Mouse (Mus musculus): ENCODE results near the gene Cep78. TPM values are rescaled to one million over a fixed set of nuclear protein-coding genes. Genes with fewer than 3 reads are reported as not detected.
"Not testable (repeated sequence)": the region's sequence is repeated elsewhere in the genome, so short reads cannot be mapped to it uniquely, and the experiment has no call there.

The Cep78 gene
- polyA plus RNA-seq (2015; fragmentation: Nextera tagmentation; extraction: Ambion mirVana) = 40.6 and 42.3 TPM in 2 replicates

DNA sequence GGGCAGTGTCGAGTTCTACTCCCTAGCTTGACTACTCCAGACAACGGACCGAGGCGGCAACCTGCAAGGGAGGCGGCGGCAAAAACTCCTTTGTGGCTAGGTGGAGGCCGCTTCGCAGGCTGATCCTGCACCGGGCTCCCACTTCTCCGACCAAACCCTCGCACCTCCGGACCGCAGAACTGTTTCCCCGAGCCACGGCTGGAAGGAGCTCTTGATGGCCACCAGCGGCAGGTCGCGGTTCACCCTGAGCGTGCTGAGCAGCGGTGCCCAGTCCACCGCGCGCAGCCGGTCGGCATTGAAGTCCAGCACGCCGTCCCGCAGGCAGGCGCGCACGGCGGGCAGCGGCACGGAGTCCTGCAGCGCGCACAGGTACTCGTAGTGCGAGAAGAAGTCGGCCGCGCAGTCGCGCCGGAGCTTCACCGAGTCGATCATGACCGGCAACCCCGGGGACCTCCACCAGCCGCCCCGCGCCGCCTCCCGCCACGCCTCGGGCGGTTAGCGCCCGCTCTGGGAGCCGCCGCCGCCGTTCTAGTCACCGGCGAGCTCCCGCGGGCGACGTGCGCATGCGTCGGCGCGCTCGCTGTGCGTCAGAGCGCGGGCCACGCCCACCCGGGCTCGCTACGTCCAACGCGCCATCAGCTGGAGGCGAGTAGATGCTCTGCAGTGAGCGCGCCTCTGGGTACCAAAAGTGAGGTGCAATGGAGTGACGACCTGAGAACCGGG lies at the start of gene Cep78:
TSS of gene Cep78 (minus strand) at position 541 of the 723 bp plus-strand sequence.
- ATAC-seq (ENCODE audit: low read depth) = peak; percentile 93
- no peaks in the 10 kb centered on the region for H3K9me3 ChIP-seq
- peak within 1 kb of the TSS; percentile 71 for H3K4me2 ChIP-seq
- peaks cover 4% of the 10 kb centered on the region; the same call in 1 of the 2 replicates for H3K36me3 ChIP-seq
- H3K9ac ChIP-seq = peak within 1 kb of the TSS; percentile 94
- H3K4me3 ChIP-seq = peak within 1 kb of the TSS; percentile 88
- peaks cover 41% of the 10 kb centered on the region for H3K4me1 ChIP-seq (replicated peaks)
- no peaks in the 10 kb centered on the region for H3K27me3 ChIP-seq
- peak within 1 kb of the TSS; percentile 96 for H3K27ac ChIP-seq (replicated peaks)
- WGBS = under 1% methylated on average over 86 of the region's 88 CpGs

DNA sequence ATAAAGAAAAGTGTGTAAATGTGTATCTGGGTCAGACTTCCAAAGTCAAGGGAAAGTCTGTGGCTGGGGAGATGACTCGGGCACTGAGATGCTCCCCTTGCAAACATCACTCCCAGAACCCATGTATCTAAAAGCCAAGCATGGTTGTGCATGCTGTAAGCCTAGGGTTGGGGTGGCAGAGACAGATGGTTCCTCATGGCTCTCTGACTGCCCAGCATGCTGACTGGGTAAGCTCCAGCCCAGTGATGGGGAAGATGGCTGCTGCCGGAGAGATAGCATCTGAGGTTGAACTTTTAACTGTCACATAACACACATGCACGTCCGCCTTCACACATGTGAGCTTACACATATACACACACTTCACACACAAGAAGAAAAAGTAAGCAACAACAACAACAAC lies 46.5 kb upstream of the Cep78 start:
- no peaks in the 10 kb centered on the region for H3K4me1 ChIP-seq (replicated peaks)
- ATAC-seq (ENCODE audit: low read depth) = no peak
- no peak overlapping the region for H3K9ac ChIP-seq
- no peak overlapping the region for H3K27ac ChIP-seq (replicated peaks)
- H3K4me2 ChIP-seq = no peak overlapping the region
- H3K4me3 ChIP-seq = no peak overlapping the region
- H3K27me3 ChIP-seq = no peaks in the 10 kb centered on the region
- 94% methylated on average over 4 of the region's 4 CpGs for WGBS
- H3K9me3 ChIP-seq = no peaks in the 10 kb centered on the region
- no peaks in the 10 kb centered on the region for H3K36me3 ChIP-seq

DNA sequence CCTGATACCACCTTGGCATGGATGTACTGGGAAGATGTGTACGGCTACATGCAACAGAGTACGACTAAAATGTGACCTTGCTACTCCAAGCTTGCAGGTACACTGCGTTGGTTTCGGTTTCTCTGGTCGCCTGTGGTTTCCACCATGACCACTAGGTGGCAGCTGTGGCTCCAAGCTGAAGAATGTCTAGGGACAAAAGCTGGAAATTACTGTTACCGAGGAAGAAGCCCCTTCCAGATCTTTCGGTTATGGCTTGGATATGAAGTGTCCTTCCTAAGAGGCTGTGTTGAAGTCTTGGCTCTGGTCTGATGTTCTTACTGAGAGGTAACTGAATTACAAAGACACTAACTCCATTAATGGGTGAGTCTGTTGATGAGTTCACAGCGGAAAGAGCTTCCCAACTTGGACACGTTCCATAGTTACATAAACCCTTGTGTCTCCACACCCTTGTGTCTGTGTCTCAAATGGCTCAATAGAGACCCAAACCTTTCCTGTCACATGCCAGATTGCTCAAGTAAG lies 44.5 kb upstream of the Cep78 start:
- not testable (repeated sequence) for H3K4me1 ChIP-seq (replicated peaks); H3K36me3 ChIP-seq; H3K27me3 ChIP-seq; H3K27ac ChIP-seq (replicated peaks); H3K9me3 ChIP-seq
- peak; percentile 83 for ATAC-seq (ENCODE audit: low read depth)
- 32% methylated on average over 7 of the region's 9 CpGs for WGBS
- Histone ChIP-seq H3K4me2 (peak overlapping the region; percentile 44), H3K4me3 (peak overlapping the region; percentile 16; the same call in 1 of the 2 replicates), H3K9ac (peak overlapping the region; percentile 49; the same call in 1 of the 2 replicates)

DNA sequence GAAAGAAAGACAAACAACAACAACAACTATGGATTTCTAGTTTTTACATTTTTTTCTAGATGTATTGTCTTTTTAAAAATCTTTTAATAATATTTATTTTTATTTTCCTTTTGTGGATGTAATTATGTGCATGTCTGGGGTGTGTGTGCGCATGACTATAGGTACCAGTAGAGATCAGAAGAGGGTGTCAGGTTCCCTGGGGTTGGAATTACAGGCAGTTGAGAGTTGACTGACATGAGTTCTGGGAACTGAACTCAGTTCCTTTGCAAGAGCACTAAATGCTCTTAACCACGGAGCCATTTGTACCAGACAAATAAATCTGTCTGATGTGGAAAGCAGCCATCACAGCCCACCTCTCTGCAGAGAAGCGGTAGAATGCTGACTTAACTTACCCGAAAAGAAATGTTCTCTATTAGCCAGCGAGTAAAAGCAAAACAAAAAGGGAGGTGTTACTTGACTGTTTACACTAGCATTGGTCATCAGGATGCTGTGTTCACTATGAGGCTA lies 44.0 kb upstream of the Cep78 start:
- H3K9ac ChIP-seq = peak overlapping the region; percentile 49; the same call in 1 of the 2 replicates
- 54% methylated on average over 5 of the region's 5 CpGs for WGBS

DNA sequence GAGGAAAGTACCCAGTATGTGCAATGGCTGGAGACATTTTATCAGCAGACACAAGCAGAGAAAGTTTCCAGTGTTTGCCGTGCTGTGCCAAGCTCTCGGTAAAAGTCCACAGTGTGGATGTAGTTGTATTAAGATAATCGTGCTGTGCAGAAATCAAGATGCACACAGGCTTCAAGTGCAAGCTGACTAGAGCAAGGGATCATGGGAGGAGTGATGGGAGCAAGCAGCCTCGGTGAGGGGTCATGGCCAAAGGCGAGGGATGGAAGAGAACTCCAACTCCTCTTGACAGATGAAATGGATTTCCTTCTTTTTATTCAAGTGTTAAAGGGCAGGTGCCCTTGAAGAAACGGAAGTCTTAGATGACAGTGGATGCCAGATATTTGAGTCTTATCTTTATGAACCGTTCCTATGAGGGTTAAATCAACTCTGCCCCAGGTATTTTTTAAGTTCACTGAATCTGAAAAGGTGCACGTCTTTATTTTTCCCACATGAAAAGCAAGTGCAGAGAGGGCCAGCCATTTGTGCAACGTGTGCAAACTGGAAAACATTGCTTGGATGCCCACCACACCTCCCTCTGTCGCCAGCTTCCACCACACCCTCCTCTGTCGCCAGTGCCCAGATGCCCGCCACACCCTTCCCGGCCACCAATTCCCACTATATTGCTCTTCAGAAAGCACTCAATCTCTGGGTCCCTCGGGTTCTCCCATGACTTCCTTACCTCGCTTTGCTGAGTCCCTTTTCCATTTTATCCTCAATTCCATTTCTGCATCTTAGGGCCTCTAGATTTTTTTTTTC lies 43.3 kb upstream of the Cep78 start:
- Histone ChIP-seq H3K27me3 (no peaks in the 10 kb centered on the region), H3K27ac (replicated peaks) (no peak overlapping the region), H3K4me1 (replicated peaks) (no peaks in the 10 kb centered on the region), H3K4me3 (no peak overlapping the region), H3K4me2 (no peak overlapping the region), H3K9ac (no peak overlapping the region), H3K9me3 (no peaks in the 10 kb centered on the region), H3K36me3 (no peaks in the 10 kb centered on the region)
- WGBS = 87% methylated on average over 15 of the region's 15 CpGs
- no peak for ATAC-seq (ENCODE audit: low read depth)

More for the DNA sequence above, 44.0 kb upstream of the Cep78 start:
- Histone ChIP-seq H3K27me3 (no peaks in the 10 kb centered on the region), H3K27ac (replicated peaks) (no peak overlapping the region), H3K4me2 (peak overlapping the region; percentile 44), H3K9me3 (no peaks in the 10 kb centered on the region), H3K36me3 (no peaks in the 10 kb centered on the region), H3K4me1 (replicated peaks) (no peaks in the 10 kb centered on the region), H3K4me3 (peak overlapping the region; percentile 16; the same call in 1 of the 2 replicates)
- no peak for ATAC-seq (ENCODE audit: low read depth)

DNA sequence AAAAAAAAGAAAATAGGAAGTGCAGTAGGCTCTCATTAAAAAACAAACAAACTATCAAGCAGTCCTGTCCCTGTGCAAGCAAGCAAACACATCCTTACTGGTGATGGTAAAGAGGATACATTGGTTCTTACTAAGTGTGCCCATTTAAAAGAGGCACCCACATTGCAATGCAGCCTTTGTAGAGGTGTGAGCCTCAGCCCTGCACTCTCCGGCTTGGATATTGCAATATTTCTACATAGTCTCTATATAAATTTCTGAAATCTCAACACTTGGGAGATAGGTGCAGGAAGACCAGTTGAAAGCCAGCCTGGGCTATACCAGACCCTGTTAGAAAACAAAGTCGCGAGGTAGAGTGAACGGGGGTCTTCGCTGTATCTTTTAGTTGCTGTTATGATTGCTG lies 41.5 kb upstream of the Cep78 start:
- Histone ChIP-seq H3K9ac (no peak overlapping the region), H3K4me2 (no peak overlapping the region), H3K27me3 (no peaks in the 10 kb centered on the region), H3K27ac (replicated peaks) (no peak overlapping the region), H3K4me1 (replicated peaks) (0 out of 2 replicates have a peak, but pooled peaks cover 4% of the 10 kb centered on the region), H3K36me3 (no peaks in the 10 kb centered on the region), H3K4me3 (no peak overlapping the region), H3K9me3 (no peaks in the 10 kb centered on the region)
- 97% methylated on average over 5 of the region's 5 CpGs for WGBS
- no peak for ATAC-seq (ENCODE audit: low read depth)

DNA sequence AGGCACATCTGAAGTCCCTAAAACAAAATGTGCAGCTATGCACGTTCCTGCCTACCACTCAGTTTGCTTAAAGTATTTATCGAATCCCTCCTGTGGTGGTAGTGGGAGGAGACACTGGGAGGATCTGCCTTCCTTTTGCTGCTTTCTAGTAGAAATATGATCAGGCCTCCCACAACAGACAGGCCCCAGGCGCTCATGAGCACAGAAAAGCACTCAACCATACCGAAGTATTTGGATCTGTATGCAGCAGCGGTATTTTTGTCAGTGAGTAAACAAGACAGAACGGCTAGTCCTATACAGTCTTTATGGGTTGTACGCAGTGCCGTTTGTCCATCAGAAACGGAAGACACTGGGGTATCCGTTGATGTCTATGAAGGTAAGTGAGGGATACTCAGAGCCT lies 37.4 kb upstream of the Cep78 start:
- H3K4me1 ChIP-seq (replicated peaks) = 0 out of 2 replicates have a peak, but pooled peaks cover 4% of the 10 kb centered on the region
- H3K9ac ChIP-seq = no peak overlapping the region
- WGBS = 75% methylated on average over 10 of the region's 10 CpGs
- H3K4me2 ChIP-seq = no peak overlapping the region
- no peak overlapping the region for H3K27ac ChIP-seq (replicated peaks)
- no peaks in the 10 kb centered on the region for H3K27me3 ChIP-seq
- H3K36me3 ChIP-seq = no peaks in the 10 kb centered on the region
- H3K4me3 ChIP-seq = no peak overlapping the region
- ATAC-seq (ENCODE audit: low read depth) = peak; percentile 15; the same call in 1 of the 2 replicates
- H3K9me3 ChIP-seq = no peaks in the 10 kb centered on the region

DNA sequence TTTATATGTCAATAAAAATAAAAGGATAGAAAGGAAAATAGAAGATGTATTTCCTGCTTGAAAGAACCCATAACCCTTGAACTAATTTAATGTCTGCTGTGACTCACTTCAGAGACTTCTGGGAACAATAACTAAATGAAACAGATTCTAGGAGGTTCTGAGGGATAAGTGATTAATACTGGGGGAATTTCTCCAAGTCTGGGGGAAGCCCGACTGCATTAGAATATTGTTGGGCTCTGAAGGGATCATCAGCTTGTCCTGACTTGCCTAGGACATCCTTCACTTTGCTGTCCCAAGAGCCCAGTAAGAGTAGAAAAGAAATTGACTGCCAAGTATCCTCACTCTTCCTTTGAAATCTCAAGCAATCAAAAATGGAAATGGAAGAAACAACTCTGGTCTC lies 31.4 kb upstream of the Cep78 start:
- Histone ChIP-seq H3K4me2 (no peak overlapping the region), H3K27me3 (no peaks in the 10 kb centered on the region), H3K4me3 (no peak overlapping the region), H3K4me1 (replicated peaks) (no peaks in the 10 kb centered on the region), H3K9me3 (no peaks in the 10 kb centered on the region), H3K27ac (replicated peaks) (no peak overlapping the region), H3K36me3 (no peaks in the 10 kb centered on the region), H3K9ac (no peak overlapping the region)
- WGBS = 50% methylated on average over 1 of the region's 1 CpGs
- ATAC-seq (ENCODE audit: low read depth) = no peak

DNA sequence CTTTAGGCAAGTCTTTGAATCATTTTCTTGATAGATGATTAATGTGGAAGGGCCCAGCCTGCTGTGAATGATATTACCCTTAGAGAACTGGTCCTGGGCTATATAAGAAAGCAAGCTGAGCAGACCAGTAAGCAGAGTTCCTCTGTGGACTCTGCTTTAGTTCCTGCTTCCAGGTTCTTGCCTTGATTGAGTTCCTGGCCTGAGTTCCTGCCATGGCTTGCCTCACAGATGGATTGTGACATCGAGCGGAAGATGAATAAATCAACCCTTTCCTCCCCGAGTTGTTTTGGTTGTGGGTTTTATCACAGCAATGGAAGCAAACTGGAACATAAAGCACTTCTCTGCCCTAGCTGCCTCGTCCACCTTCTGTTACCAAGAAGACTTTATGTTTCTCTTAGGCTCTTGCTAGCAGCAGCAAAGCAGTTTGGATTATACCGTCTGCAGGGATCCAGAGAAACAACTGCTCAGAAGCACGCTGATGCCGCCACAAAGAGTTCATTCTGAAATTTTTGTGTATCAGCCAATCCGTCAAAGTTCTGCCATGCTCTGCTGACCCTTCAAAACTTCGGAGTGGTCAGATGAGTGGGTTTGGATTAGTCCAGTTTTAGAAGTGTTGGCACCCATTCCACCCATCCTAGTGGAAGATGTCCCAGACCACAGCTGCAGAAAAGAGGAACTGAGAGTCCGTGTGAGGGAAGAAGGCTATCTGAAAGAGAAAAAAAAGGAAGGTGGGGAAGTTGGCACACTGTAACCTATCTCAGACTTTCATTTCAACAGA lies 30.6 kb upstream of the Cep78 start:
- H3K27ac ChIP-seq (replicated peaks) = no peak overlapping the region
- no peak for ATAC-seq (ENCODE audit: low read depth)
- H3K36me3 ChIP-seq = no peaks in the 10 kb centered on the region
- no peak overlapping the region for H3K4me3 ChIP-seq
- H3K4me2 ChIP-seq = no peak overlapping the region
- no peaks in the 10 kb centered on the region for H3K9me3 ChIP-seq
- H3K27me3 ChIP-seq = no peaks in the 10 kb centered on the region
- WGBS = 83% methylated on average over 10 of the region's 10 CpGs
- H3K4me1 ChIP-seq (replicated peaks) = peaks cover under 1% of the 10 kb centered on the region; the same call in 1 of the 2 replicates
- no peak overlapping the region for H3K9ac ChIP-seq

DNA sequence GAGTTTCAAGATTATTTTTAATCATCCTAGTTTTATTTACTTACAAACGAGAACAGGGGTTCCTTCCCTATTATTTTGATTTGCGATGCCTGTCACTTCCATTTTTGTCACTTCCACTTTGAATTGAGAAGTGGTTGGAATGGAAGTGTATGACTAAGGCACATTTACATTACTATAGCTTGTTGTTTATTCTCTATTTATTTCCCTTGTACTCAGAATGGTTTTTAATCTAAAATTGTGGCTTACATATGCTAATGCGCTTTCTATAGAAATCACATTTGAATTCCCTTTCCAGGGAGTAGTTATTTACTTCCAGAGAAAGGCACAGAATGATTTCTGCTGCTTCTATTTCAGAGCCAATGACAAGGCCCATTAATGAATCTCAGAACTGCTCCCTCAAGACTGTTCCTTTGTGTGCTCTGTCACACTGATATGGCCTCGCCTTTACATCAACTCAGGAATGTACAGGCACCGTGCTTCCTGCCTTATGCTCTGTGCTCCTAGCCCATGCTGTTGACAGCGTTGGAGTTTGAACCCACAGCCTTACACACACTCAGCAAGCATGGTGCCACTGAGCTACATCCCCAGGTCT lies 25.1 kb upstream of the Cep78 start:
- Histone ChIP-seq H3K27me3 (no peaks in the 10 kb centered on the region), H3K4me3 (no peak overlapping the region), H3K36me3 (no peaks in the 10 kb centered on the region), H3K4me1 (replicated peaks) (peaks cover 13% of the 10 kb centered on the region), H3K4me2 (no peak overlapping the region), H3K9ac (no peak overlapping the region), H3K27ac (replicated peaks) (peak overlapping the region; percentile 83), H3K9me3 (no peaks in the 10 kb centered on the region)
- ATAC-seq (ENCODE audit: low read depth) = peak; percentile 94
- WGBS = 41% methylated on average over 6 of the region's 6 CpGs

DNA sequence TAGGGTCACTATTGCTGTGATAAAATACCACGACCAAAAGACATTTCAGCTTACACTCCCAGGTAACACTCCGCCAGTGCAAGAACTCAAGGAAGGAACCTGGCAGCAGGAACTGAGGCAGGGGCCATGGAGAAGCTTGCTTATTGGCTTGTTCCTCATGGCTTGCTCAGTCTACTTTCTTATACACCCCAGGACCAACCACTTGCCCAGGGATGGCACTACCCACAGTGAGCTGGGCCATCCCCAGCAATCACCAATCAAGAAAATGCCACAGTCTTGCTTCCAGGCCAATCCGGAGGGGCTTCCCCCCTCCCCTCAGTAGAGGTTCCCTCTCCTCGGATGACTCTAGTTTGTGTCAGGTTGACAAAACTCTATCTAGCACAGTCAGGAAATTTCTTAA lies 24.3 kb upstream of the Cep78 start:
- Histone ChIP-seq H3K4me2 (no peak overlapping the region), H3K9me3 (no peaks in the 10 kb centered on the region), H3K9ac (no peak overlapping the region), H3K27me3 (no peaks in the 10 kb centered on the region), H3K36me3 (no peaks in the 10 kb centered on the region), H3K4me3 (no peak overlapping the region), H3K27ac (replicated peaks) (peak overlapping the region; percentile 28; the same call in 1 of the 2 replicates), H3K4me1 (replicated peaks) (peaks cover 13% of the 10 kb centered on the region)
- WGBS = 78% methylated on average over 4 of the region's 4 CpGs
- peak; percentile 55 for ATAC-seq (ENCODE audit: low read depth)
